Mouse (Mus musculus) 3T3-L1 (cell line): Measurements from ENCODE around the gene Ccdc63.

Source experiments
- DNase-seq: peaks from one replicate; pipeline ENCODE4 v3.0.0-alpha.2; 2015; ENCODE audit warnings: low read depth, low spot score

The Ccdc63 gene

GRCm38 (mm10) chr5:122086121-122086520, 54.5 kb downstream of the Ccdc63 start:
- no peak for DNase-seq

GRCm38 (mm10) chr5:122085291-122085690, 55.3 kb downstream of the Ccdc63 start:
- DNase-seq = no peak

- no peak for DNase-seq
These were observed 56.2 kb downstream of the Ccdc63 start for GRCm38 (mm10) chr5:122084470-122084869.

GRCm38 (mm10) chr5:122083282-122083681, 57.3 kb downstream of the Ccdc63 start:
- no peak for DNase-seq

- no peak for DNase-seq
These were observed 59.2 kb downstream of the Ccdc63 start for GRCm38 (mm10) chr5:122081471-122081870.

GRCm38 (mm10) chr5:122080930-122081329, 59.7 kb downstream of the Ccdc63 start:
- DNase-seq = no peak

- DNase-seq = peak; percentile 10
These were observed 60.8 kb downstream of the Ccdc63 start for GRCm38 (mm10) chr5:122079796-122080195.

- no peak for DNase-seq
These were observed 63.4 kb downstream of the Ccdc63 start for GRCm38 (mm10) chr5:122077244-122077643.

GRCm38 (mm10) chr5:122075736-122076135, 64.9 kb downstream of the Ccdc63 start:
- no peak for DNase-seq

GRCm38 (mm10) chr5:122071997-122072396, 68.6 kb downstream of the Ccdc63 start:
- no peak for DNase-seq

- DNase-seq = no peak
These were observed 69.4 kb downstream of the Ccdc63 start for GRCm38 (mm10) chr5:122070963-122071800.

- DNase-seq = no peak
These were observed 72.1 kb downstream of the Ccdc63 start for GRCm38 (mm10) chr5:122068563-122068962.

- DNase-seq = no peak
These were observed 77.3 kb downstream of the Ccdc63 start for GRCm38 (mm10) chr5:122063204-122063933.

- no peak for DNase-seq
These were observed 78.1 kb downstream of the Ccdc63 start for GRCm38 (mm10) chr5:122062479-122062878.

GRCm38 (mm10) chr5:122060767-122061333, 79.8 kb downstream of the Ccdc63 start:
- peak; percentile 17 for DNase-seq

GRCm38 (mm10) chr5:122059060-122060017, 81.3 kb downstream of the Ccdc63 start:
- peak; percentile 64 for DNase-seq
